Mouse (Mus musculus) embryonic fibroblast, embryonic 13.5 days (primary cell): Measurements from ENCODE around the gene Rrp1b.

ENCODE experiments used
- CTCF ChIP-seq: IDR thresholded peaks from 2 replicates; pipeline ENCODE4 v1.5.1; 2011; ENCODE audit warnings: mild to moderate bottlenecking, control low read depth, low read length, moderate library complexity, borderline replicate concordance; ENCODE audit not compliant: insufficient read depth
- POLR2A ChIP-seq: IDR thresholded peaks from 2 replicates; pipeline ENCODE4 v1.6.1; 2011; ENCODE audit warnings: low read depth, mild to moderate bottlenecking, control low read depth, low read length, moderate library complexity

DNA sequence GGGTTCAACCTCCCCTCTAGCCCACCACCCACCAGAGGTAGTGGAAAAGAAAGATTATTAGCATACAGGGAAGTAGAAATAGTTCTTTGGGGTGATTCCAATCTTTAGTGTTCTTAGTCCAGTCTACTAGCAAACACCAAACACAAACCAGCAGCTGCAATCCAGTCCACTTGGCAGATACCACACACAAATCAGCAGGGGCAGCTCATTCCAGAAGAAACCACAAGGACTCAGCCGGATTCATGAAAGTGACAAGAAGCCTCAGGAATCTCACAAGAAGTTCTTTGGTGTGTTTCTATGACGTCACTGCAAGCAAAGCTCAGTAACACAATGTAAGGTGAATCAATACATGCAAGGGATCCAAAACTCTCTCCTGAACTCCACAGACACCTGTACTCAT, 43.9 kb upstream of the Rrp1b start:
- TF ChIP-seq CTCF (no peak), POLR2A (no peak)
